Mouse (Mus musculus) megakaryocyte, embryonic 14.5 days (primary cell): ENCODE data around the gene Kctd18. TPM values are rescaled to one million over a fixed set of nuclear protein-coding genes. Genes with fewer than 3 reads are reported as not detected.
"Not testable (repeated sequence)": the region's sequence is repeated elsewhere in the genome, so short reads cannot be mapped to it uniquely, and the experiment has no call there.

ENCODE experiments used
- H3K27me3 ChIP-seq: replicated peaks from 2 replicates; pipeline ENCODE3; 2012; ENCODE audit warnings: inconsistent platforms
- H3K36me3 ChIP-seq: replicated peaks from 2 replicates; pipeline ENCODE3; 2012; ENCODE audit warnings: low read length, inconsistent platforms, mixed read lengths
- H3K4me1 ChIP-seq: 2 replicates; pipeline ENCODE4 v1.6.1; 2012; ENCODE audit warnings: inconsistent platforms
- H3K4me3 ChIP-seq: replicated peaks from 2 replicates; pipeline ENCODE3; 2012; ENCODE audit warnings: moderate library complexity, mild to moderate bottlenecking, inconsistent platforms
- H3K9me3 ChIP-seq: 2 replicates; pipeline ENCODE4 v1.6.1; 2012; ENCODE audit warnings: inconsistent platforms
- FLI1 ChIP-seq: IDR thresholded peaks from 2 replicates; pipeline ENCODE4 v1.6.1; 2012; ENCODE audit warnings: low read length, inconsistent platforms, mixed read lengths
- GATA1 ChIP-seq: IDR thresholded peaks from 3 replicates; pipeline ENCODE4 v1.6.1; 2012; ENCODE audit warnings: mixed read lengths, low read length, inconsistent platforms, borderline replicate concordance
- polyA plus RNA-seq: library from polyadenylated mRNA; stranded (reverse); fragments of >175 nt; gene quantifications from 2 replicates; pipeline ENCODE4 v1.2.3, GENCODE M21; 2012; ENCODE audit warnings: low replicate concordance; ENCODE audit not compliant: insufficient read depth

Kctd18 gene
- polyA plus RNA-seq, 1 experiment, result 6.8 TPM

- TF ChIP-seq GATA1, result no peak
- Histone ChIP-seq H3K9me3 (no peaks in the 10 kb centered on the region), H3K4me3 (no peak overlapping the region), H3K27me3 (peaks cover 15% of the 10 kb centered on the region), H3K36me3 (no peaks in the 10 kb centered on the region), H3K4me1 (0 out of 2 replicates have a peak, but pooled peaks cover 3% of the 10 kb centered on the region)
Observed at GRCm38 (mm10) chr1:58045546-58045945, 26.8 kb upstream of the Kctd18 start.

GRCm38 (mm10) chr1:58045076-58045475 is 26.3 kb upstream of the Kctd18 start:
- Histone ChIP-seq H3K27me3 (peaks cover 15% of the 10 kb centered on the region), H3K36me3 (no peaks in the 10 kb centered on the region), H3K4me1 (0 out of 2 replicates have a peak, but pooled peaks cover 3% of the 10 kb centered on the region), H3K9me3 (no peaks in the 10 kb centered on the region), H3K4me3 (no peak overlapping the region)
- TF ChIP-seq GATA1 (no peak), FLI1 (no peak)

GRCm38 (mm10) chr1:58037306-58037705 is 18.6 kb upstream of the Kctd18 start:
- not testable (repeated sequence) for H3K4me3 ChIP-seq, H3K4me1 ChIP-seq, H3K36me3 ChIP-seq, H3K9me3 ChIP-seq, H3K27me3 ChIP-seq

GRCm38 (mm10) chr1:58031160-58031769 is 12.5 kb upstream of the Kctd18 start:
- Histone ChIP-seq H3K9me3 (no peaks in the 10 kb centered on the region), H3K4me1 (peaks cover 50% of the 10 kb centered on the region), H3K36me3 (peaks cover 1% of the 10 kb centered on the region), H3K27me3 (peaks cover 29% of the 10 kb centered on the region), H3K4me3 (no peak overlapping the region)
- TF ChIP-seq GATA1 (no peak), FLI1 (no peak)

GRCm38 (mm10) chr1:58030156-58030871 is 11.6 kb upstream of the Kctd18 start:
- H3K9me3 ChIP-seq, result no peaks in the 10 kb centered on the region
- peaks cover 29% of the 10 kb centered on the region for H3K27me3 ChIP-seq
- H3K36me3 ChIP-seq, result peaks cover 4% of the 10 kb centered on the region
- peaks cover 50% of the 10 kb centered on the region for H3K4me1 ChIP-seq
- H3K4me3 ChIP-seq, result peak overlapping the region; percentile 87
- no peak for TF ChIP-seq FLI1
- TF ChIP-seq GATA1, result no peak

- Histone ChIP-seq H3K36me3 (peaks cover 9% of the 10 kb centered on the region), H3K4me1 (peaks cover 50% of the 10 kb centered on the region), H3K27me3 (peaks cover 29% of the 10 kb centered on the region), H3K4me3 (peak within 1 kb of the TSS; percentile 87), H3K9me3 (no peaks in the 10 kb centered on the region)
- TF ChIP-seq GATA1, result no peak
- TF ChIP-seq FLI1, result no peak
Observed at GRCm38 (mm10) chr1:58029636-58030117, 10.9 kb upstream of the Kctd18 start, which contains the start of gene Aox1. TSS of gene Aox1 (plus strand) at chr1:58029931.

GRCm38 (mm10) chr1:58027707-58028106 is 9.0 kb upstream of the Kctd18 start:
- Histone ChIP-seq H3K4me3 (peak overlapping the region; percentile 72), H3K27me3 (peaks cover 23% of the 10 kb centered on the region), H3K9me3 (no peaks in the 10 kb centered on the region), H3K4me1 (peaks cover 46% of the 10 kb centered on the region), H3K36me3 (peaks cover 26% of the 10 kb centered on the region)
- TF ChIP-seq FLI1 (no peak), GATA1 (no peak)

GRCm38 (mm10) chr1:58006388-58006787 is 12.4 kb downstream of the Kctd18 start:
- H3K27me3 ChIP-seq, H3K4me3 ChIP-seq, H3K9me3 ChIP-seq, H3K4me1 ChIP-seq: not testable (repeated sequence)
- peaks cover 52% of the 10 kb centered on the region for H3K36me3 ChIP-seq

- H3K4me1 ChIP-seq, result peaks cover 24% of the 10 kb centered on the region
- H3K27me3 ChIP-seq, result no peaks in the 10 kb centered on the region
- no peaks in the 10 kb centered on the region for H3K9me3 ChIP-seq
- H3K36me3 ChIP-seq, result peaks cover 27% of the 10 kb centered on the region
- no peak overlapping the region for H3K4me3 ChIP-seq
- no peak for TF ChIP-seq FLI1
- no peak for TF ChIP-seq GATA1
Observed at GRCm38 (mm10) chr1:57998146-57998545, 20.6 kb downstream of the Kctd18 start.

GRCm38 (mm10) chr1:57996133-57996615 is 22.6 kb downstream of the Kctd18 start:
- Histone ChIP-seq H3K9me3 (no peaks in the 10 kb centered on the region), H3K27me3 (no peaks in the 10 kb centered on the region), H3K4me1 (peaks cover 24% of the 10 kb centered on the region), H3K4me3 (peak overlapping the region; percentile 98), H3K36me3 (peaks cover 13% of the 10 kb centered on the region)
- TF ChIP-seq GATA1 (no peak), FLI1 (no peak)
